Mouse (Mus musculus): ENCODE measurements around the gene Lsamp.

Lsamp gene

DNA sequence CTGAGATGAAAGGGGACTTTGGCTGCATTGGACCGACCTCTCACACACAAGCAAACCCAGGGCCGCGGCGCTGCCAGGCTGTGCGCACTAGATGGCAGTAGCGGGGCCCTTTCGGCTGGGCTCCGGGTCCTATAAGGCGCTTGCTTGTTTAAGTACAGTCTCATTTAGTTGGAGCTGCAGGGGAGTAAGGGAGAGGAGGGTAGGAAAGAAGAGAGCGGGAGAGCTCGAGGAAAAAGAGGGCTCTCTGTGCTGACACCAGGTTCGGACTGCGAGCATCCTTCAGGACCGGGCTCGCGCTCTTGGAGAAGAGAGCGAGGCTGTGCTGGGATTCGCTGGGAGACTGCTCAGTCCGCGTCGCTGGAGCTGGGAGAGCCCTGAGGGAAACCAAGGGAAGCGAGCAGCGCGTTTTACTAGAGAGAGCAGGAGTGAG, at the start of gene Lsamp:
Gene Lsamp, plus strand, starts transcription at position 157 of the 430 bp plus-strand sequence.
- peak; percentile 16 for DNase-seq (ENCODE audit: low spot score)

- DNase-seq (ENCODE audit: low spot score): no peak
Measured at GRCm38 (mm10) chr16:39957686-39958085, 26.5 kb upstream of the Lsamp start.

DNA sequence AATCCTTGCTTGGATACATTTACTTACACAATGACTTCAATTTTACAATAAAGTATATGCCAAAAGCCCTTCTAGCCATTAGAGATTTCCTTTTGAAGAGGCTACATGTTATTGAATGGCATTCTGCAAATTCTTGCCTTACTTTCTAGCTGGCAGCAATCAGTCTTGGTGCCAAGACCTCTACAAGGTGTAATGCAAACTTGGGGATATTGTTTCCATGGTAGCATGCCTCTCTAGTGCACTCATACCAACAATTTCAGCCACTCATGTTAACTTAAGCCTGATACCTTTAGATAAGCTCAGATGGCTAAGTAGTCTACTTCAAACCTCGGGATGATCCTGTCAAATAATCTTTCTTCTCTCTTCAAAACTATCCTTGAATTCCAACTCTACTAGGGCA, 11.4 kb upstream of the Lsamp start:
- no peak for DNase-seq (ENCODE audit: low spot score)

- DNase-seq (ENCODE audit: low spot score): no peak
Measured at GRCm38 (mm10) chr16:39984635-39985291, 602 bp downstream of the Lsamp start.

GRCm38 (mm10) chr16:39988466-39988865, 4.3 kb downstream of the Lsamp start:
- DNase-seq (ENCODE audit: low spot score): no peak

GRCm38 (mm10) chr16:39994821-39995220, 10.7 kb downstream of the Lsamp start:
- no peak for DNase-seq (ENCODE audit: low spot score)

GRCm38 (mm10) chr16:40008800-40009199, 24.6 kb downstream of the Lsamp start:
- no peak for DNase-seq (ENCODE audit: low spot score)

DNA sequence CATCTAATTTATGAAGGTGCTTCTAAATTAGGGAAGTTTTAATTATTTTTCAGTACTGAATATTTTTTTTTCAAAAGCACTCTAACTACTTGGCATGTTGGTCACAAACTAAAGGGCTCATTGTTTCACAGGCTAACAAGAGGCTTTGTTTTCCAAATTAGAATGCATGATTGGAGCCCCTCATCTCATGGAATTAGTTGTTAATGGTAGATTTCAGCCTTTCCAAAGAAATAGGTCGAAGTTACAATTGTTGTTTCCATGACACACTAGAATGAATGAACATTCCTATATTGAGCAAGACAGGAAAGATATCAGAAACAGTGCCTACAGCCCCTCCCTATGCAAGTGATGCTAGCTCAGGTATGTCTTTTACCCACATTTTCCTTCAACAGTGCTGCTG, 26.9 kb downstream of the Lsamp start:
- DNase-seq (ENCODE audit: low spot score): no peak

GRCm38 (mm10) chr16:40022611-40023010, 38.5 kb downstream of the Lsamp start:
- DNase-seq (ENCODE audit: low spot score): no peak

GRCm38 (mm10) chr16:40036719-40037118, 52.6 kb downstream of the Lsamp start:
- no peak for DNase-seq (ENCODE audit: low spot score)

- no peak for DNase-seq (ENCODE audit: low spot score)
Measured at GRCm38 (mm10) chr16:40059546-40059945, 75.4 kb downstream of the Lsamp start.

- DNase-seq (ENCODE audit: low spot score): no peak
Measured at GRCm38 (mm10) chr16:40059968-40060367, 75.8 kb downstream of the Lsamp start.

- DNase-seq (ENCODE audit: low spot score): no peak
Measured at GRCm38 (mm10) chr16:40060491-40060890, 76.3 kb downstream of the Lsamp start.

- DNase-seq (ENCODE audit: low spot score): no peak
Measured at GRCm38 (mm10) chr16:40075556-40075955, 91.4 kb downstream of the Lsamp start.

DNA sequence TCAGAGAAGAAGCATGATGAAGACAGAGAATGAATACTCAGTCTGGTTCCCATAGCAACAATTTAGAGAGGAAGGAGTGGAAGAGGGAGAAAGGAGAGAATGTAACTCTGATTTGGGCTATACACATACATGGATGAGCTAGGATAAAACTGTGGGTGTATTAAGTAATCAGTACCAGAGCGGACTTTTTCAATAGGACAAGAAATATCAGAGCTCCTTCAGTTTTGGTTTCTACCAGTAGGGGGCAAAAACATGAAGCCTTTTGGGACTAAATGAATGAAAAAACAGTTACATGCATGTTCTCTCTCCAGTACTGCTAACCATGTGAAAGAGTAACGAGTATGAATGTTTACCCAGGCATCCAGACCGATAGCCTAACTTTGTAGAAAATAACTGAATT, 96.1 kb downstream of the Lsamp start:
- DNase-seq (ENCODE audit: low spot score): no peak

DNA sequence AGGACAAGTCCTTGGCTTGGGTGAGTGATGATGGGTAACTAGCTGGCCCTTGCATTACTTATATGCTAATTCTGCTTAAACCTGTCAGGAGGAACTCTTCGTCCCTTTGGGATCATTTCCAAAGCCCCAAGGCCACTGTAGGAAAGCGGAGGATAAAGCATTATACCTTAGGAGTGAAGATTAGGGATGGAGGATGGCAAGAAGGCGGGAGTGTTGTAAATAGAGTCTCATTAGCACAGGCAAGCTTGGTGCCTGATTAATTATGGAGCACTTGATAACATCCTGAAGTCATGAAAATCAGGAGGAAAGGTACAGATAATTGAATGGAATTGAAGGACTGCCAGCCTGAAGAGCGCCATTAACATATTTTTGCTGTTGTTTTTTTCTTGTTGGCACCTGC, 120.2 kb downstream of the Lsamp start:
- no peak for DNase-seq (ENCODE audit: low spot score)

DNA sequence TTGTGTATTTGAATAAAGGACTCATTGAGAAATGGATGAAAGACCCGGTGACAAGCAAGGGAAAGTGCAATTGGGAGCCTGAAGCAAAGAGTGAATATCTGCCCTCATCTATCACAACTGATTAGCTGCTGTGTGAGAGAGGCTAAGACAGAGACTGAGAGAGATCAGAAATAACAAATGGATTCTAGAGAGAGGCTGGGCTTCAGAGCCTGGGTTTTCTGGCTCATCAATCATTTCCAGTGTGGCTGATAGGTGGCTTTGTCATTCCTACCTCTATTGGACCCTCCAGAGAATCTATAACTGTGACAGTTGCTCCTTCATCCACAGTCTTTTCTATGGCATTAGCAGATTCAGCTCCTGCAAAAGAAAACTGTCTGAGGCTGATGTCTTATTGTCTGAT, 198.8 kb downstream of the Lsamp start:
- no peak for DNase-seq (ENCODE audit: low spot score)

DNA sequence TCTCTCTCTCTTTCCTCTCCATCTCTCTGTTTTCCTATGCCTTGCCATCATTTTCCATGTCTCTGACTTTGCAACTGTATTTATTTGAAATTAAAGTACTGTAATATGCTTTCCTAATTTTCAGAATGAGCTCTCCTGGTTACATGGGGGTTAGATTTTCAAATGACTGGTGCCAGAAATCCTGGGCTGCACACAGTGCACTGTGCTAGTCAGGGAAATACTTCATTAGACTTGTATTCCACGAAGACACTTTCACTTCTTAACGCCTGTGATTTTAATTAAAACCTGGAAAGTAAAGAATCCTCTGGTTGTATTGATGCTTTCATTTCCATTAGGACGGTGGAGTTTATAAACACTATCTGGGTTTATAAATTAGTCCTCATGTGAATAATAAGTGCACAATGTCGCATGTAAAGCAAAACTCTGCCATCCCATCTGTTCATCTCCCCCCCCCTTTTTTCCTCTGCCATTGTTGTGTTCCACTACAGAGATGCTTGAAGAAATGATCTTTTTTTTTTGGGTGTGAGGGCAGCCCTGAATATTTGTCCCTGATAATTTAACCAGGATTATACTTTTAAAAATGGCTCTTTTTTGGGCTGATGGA, 203.9 kb downstream of the Lsamp start:
- DNase-seq (ENCODE audit: low spot score): no peak

- DNase-seq (ENCODE audit: low spot score): no peak
Measured at GRCm38 (mm10) chr16:40194401-40194800, 210.2 kb downstream of the Lsamp start.

- DNase-seq (ENCODE audit: low spot score): no peak
Measured at GRCm38 (mm10) chr16:40194839-40195238, 210.7 kb downstream of the Lsamp start.

DNA sequence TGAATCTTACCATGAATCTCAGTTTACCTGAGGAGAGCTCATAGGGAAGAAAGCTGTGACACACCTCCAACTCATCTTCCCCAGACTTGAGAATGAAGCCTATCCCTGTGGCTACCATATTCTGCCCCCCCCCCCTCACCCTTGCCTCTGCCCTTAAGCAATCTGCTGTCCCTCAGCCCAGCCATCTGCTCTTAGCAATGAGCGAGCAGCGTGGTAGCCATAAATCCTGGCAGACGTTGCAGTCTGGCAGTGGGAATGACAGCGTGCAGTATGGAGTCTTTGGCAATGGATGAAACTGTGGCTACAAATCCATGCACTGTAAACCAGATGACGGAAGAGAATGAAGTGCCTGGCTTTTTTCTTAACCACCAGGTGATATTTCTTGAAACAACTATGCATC, 244.5 kb downstream of the Lsamp start:
- no peak for DNase-seq (ENCODE audit: low spot score)

- no peak for DNase-seq (ENCODE audit: low spot score)
Measured at GRCm38 (mm10) chr16:40233066-40233465, 248.9 kb downstream of the Lsamp start.

GRCm38 (mm10) chr16:40234151-40234895, 250.2 kb downstream of the Lsamp start:
- no peak for DNase-seq (ENCODE audit: low spot score)
